Mouse (Mus musculus): Measurements from ENCODE around the gene Minpp1. TPM values are rescaled to one million over a fixed set of nuclear protein-coding genes. Genes with fewer than 3 reads are reported as not detected.

The Minpp1 gene
- total and polyA plus RNA-seq, 2 experiments from 2014 or later = 59.1 to 144 TPM

DNA sequence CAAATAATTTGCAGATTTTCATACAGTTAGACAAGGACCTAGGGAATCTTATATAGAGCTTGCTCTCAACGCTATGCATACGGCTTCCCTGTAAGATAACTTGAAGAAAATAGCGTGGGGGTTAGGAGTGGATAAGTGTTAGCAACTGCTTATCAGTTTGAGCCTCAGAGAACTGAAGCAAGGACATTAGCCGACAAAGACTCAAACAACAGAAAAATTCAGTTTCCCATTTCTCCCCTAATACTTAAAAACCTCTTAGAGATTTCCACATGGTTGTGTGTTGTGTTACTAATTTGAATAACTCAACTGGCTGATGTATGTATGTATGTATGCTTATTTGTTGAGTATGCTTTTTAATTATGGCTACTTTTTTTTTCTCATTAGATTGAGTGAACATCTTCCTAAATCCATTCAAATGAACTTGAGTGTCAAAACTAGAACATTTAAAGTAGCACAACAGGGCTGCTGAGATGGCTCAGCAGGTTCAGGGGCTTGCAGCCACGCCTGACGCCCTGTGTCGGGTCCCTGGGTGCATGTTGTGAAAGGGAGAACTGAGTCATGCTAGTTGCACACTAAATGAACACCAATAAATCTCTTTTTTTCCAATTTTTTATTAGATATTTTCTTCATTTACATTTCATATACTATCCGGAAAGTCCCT is 2.2 kb downstream of the Minpp1 start:
- Histone ChIP-seq H3K4me1 (ENCODE audit: insufficient read depth, low read length) (peaks cover 8% of the 10 kb centered on the region; the same call in 1 of the 2 replicates), H3K9me3 (ENCODE audit: low read length) (no peaks in the 10 kb centered on the region), H3K4me3 (ENCODE audit: low read length) (no peak overlapping the region; the same call in 1 of the 2 replicates), H3K9ac (replicated peaks; ENCODE audit: low read length) (no peak overlapping the region), H3K27me3 (ENCODE audit: insufficient read depth, low read length) (no peaks in the 10 kb centered on the region), H3K4me2 (ENCODE audit: low read depth, low read length) (peak overlapping the region; percentile 88), H3K36me3 (ENCODE audit: insufficient read depth, low read length) (peaks cover 5% of the 10 kb centered on the region; the same call in 1 of the 2 replicates), H3K27ac (no peak overlapping the region)
- no peak for ATAC-seq
- no peak for DNase-seq (ENCODE audit: low spot score)
- no peak for TF ChIP-seq CTCF (IDR thresholded peaks at IDR 0.05; ENCODE audit: low read depth)
- 88% methylated on average over 8 of the region's 8 CpGs for WGBS

DNA sequence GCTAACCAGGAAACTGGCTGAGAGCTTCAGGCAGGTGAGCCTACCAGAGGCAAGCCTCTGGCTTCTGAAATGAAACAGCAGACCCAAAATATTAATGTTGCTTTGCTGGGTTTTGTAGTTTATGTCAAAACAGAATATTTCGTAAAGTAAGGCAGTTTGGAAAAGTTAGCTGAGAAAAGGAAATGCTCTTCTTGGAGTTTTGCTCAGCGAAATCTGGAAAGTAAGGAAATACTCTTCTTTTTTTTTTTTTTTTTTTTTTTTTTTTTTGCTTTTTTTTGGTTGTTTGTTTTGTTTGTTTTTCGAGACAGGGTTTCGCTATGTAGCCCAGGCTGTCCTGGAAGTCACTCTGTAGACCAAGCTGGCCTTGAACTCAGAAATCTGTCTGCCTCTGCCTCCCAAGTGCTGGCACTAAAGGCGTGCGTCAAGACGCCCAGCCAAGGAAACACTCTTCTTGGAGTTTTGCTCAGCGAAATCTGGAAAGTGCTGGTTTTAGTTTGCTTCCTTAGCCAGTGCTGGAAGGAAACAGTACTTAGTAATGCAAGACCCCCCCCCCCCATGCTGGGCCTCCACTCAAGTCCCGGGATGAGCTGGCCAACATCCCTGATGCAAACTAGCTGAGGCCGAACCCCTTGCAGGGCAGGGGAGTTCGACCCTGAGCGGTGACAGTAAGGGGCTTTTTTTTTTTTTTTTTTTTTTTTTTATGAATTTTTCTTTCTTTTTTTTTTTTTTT is 3.8 kb downstream of the Minpp1 start:
- no peak for TF ChIP-seq CTCF (IDR thresholded peaks at IDR 0.05; ENCODE audit: low read depth)
- H3K4me2 ChIP-seq (ENCODE audit: low read depth, low read length) = no peak overlapping the region
- WGBS = 86% methylated on average over 12 of the region's 12 CpGs
- ATAC-seq (no peak), DNase-seq (ENCODE audit: low spot score) (no peak)
- H3K27ac ChIP-seq = no peak overlapping the region
- H3K9ac ChIP-seq (replicated peaks; ENCODE audit: low read length) = no peak overlapping the region
- H3K36me3 ChIP-seq (ENCODE audit: insufficient read depth, low read length) = peaks cover 5% of the 10 kb centered on the region; the same call in 1 of the 2 replicates
- no peaks in the 10 kb centered on the region for H3K27me3 ChIP-seq (ENCODE audit: insufficient read depth, low read length)
- no peaks in the 10 kb centered on the region for H3K9me3 ChIP-seq (ENCODE audit: low read length)
- H3K4me1 ChIP-seq (ENCODE audit: insufficient read depth, low read length) = peaks cover 8% of the 10 kb centered on the region; the same call in 1 of the 2 replicates
- H3K4me3 ChIP-seq (ENCODE audit: low read length) = no peak overlapping the region

DNA sequence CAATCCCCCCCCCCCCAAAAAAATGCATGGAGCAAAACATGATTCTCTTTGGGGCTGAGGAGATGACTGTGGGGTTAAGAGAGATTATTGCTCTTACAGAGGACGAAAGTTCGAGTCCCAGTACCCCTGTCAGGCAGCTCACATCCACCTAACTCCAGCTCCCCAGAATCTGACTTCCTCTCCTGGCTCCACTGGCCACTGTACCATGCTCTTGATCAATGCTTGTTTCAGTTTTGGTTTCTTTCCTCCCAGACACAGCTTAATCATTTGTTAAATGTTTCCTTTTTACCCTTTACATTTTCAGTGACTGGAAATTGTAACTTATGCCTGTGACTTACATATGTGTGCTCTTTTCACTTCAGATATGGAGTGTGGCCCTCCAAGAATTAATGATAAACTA is 5.4 kb downstream of the Minpp1 start:
- H3K27ac ChIP-seq = no peak overlapping the region
- peaks cover 5% of the 10 kb centered on the region; the same call in 1 of the 2 replicates for H3K4me1 ChIP-seq (ENCODE audit: insufficient read depth, low read length)
- H3K9me3 ChIP-seq (ENCODE audit: low read length) = no peaks in the 10 kb centered on the region
- peaks cover 5% of the 10 kb centered on the region; the same call in 1 of the 2 replicates for H3K36me3 ChIP-seq (ENCODE audit: insufficient read depth, low read length)
- H3K27me3 ChIP-seq (ENCODE audit: insufficient read depth, low read length) = no peaks in the 10 kb centered on the region
- TF ChIP-seq CTCF (IDR thresholded peaks at IDR 0.05; ENCODE audit: low read depth) = no peak
- H3K9ac ChIP-seq (replicated peaks; ENCODE audit: low read length) = no peak overlapping the region
- H3K4me2 ChIP-seq (ENCODE audit: low read depth, low read length) = no peak overlapping the region
- WGBS = 83% methylated on average over 2 of the region's 2 CpGs
- no peak for DNase-seq (ENCODE audit: low spot score)
- H3K4me3 ChIP-seq (ENCODE audit: low read length) = no peak overlapping the region
- ATAC-seq = no peak

DNA sequence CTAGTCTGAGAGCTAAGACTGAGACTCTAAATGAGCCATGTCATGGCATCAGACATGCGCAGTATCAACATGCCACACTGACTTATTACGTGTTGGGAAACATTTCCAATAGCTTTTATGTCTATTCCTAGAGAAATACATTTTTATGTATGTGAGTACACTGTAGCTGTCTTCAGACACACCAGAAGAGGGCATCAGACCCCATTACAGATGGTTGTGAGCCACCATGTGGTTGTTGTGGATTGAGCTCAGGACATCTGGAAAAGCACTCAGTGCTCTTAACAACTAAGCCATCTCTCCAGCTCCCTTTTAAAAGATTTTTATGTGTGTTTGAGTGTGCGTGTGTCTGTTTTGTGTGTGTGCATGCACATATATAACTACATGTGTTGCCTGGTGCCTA is 6.8 kb downstream of the Minpp1 start:
- Histone ChIP-seq H3K9me3 (ENCODE audit: low read length) (no peaks in the 10 kb centered on the region), H3K36me3 (ENCODE audit: insufficient read depth, low read length) (peaks cover 6% of the 10 kb centered on the region; the same call in 1 of the 2 replicates), H3K4me3 (ENCODE audit: low read length) (no peak overlapping the region), H3K4me2 (ENCODE audit: low read depth, low read length) (no peak overlapping the region), H3K27me3 (ENCODE audit: insufficient read depth, low read length) (no peaks in the 10 kb centered on the region), H3K9ac (replicated peaks; ENCODE audit: low read length) (no peak overlapping the region), H3K27ac (no peak overlapping the region), H3K4me1 (ENCODE audit: insufficient read depth, low read length) (no peaks in the 10 kb centered on the region)
- 98% methylated on average over 3 of the region's 3 CpGs for WGBS
- no peak for ATAC-seq
- peak; percentile 7; the same call in 1 of the 2 replicates for TF ChIP-seq CTCF (IDR thresholded peaks at IDR 0.05; ENCODE audit: low read depth)
- no peak for DNase-seq (ENCODE audit: low spot score)

DNA sequence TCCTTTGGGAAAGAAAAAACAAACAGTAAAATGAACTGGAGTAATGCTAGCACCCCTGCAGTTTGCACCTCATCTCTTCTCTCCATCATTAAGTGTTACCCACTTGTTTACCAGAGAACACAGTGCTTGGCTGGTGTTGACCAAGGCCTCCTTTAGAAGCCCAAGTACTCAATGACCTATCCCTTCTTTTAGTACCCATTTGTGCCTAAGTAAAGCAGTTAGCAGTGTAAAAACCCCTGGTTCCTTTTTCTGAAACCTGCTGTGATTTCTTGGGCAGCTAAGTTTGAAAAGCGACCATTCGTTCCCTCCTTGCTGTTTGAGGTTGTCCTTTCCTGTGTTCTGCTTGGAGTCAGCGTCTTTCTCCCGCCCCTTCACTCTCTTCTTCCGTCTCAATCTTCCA is 7.4 kb downstream of the Minpp1 start:
- Histone ChIP-seq H3K4me1 (ENCODE audit: insufficient read depth, low read length) (no peaks in the 10 kb centered on the region), H3K9me3 (ENCODE audit: low read length) (no peaks in the 10 kb centered on the region), H3K4me3 (ENCODE audit: low read length) (no peak overlapping the region), H3K36me3 (ENCODE audit: insufficient read depth, low read length) (peaks cover 10% of the 10 kb centered on the region; the same call in 1 of the 2 replicates), H3K27me3 (ENCODE audit: insufficient read depth, low read length) (no peaks in the 10 kb centered on the region), H3K9ac (replicated peaks; ENCODE audit: low read length) (no peak overlapping the region), H3K27ac (no peak overlapping the region), H3K4me2 (ENCODE audit: low read depth, low read length) (no peak overlapping the region)
- no peak for DNase-seq (ENCODE audit: low spot score)
- TF ChIP-seq CTCF (IDR thresholded peaks at IDR 0.05; ENCODE audit: low read depth) = no peak
- ATAC-seq = no peak
- WGBS = 86% methylated on average over 5 of the region's 5 CpGs

DNA sequence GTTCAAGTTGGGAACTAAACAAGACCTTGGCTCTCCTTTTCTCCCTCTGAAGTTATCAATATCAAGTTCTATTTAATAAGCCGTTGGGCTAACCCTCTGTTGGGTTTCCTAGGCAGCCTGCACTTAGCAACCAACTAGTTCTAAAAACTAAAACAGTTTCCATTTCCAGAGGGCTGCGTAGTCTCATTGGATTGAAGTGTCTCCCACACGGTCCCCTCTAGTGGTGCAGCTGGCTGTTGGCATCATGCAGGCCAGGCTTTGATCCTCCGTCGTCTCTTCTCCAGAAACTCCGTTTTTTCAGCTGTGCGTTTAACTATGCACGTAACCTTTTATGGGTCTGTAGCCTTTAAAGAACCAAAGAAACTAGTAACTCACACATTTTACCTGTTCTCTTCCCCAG is 7.9 kb downstream of the Minpp1 start:
- H3K9me3 ChIP-seq (ENCODE audit: low read length) = no peaks in the 10 kb centered on the region
- no peak overlapping the region for H3K9ac ChIP-seq (replicated peaks; ENCODE audit: low read length)
- no peak for TF ChIP-seq CTCF (IDR thresholded peaks at IDR 0.05; ENCODE audit: low read depth)
- H3K4me2 ChIP-seq (ENCODE audit: low read depth, low read length) = no peak overlapping the region
- no peaks in the 10 kb centered on the region for H3K4me1 ChIP-seq (ENCODE audit: insufficient read depth, low read length)
- peaks cover 10% of the 10 kb centered on the region; the same call in 1 of the 2 replicates for H3K36me3 ChIP-seq (ENCODE audit: insufficient read depth, low read length)
- ATAC-seq (no peak), DNase-seq (ENCODE audit: low spot score) (peak; percentile 4)
- H3K27ac ChIP-seq = no peak overlapping the region
- H3K27me3 ChIP-seq (ENCODE audit: insufficient read depth, low read length) = no peaks in the 10 kb centered on the region
- 81% methylated on average over 8 of the region's 8 CpGs for WGBS
- H3K4me3 ChIP-seq (ENCODE audit: low read length) = no peak overlapping the region

All from hindbrain, postnatal 0 days (tissue).